Mouse (Mus musculus) ES-CJ7 (cell line): Measurements from ENCODE around the gene Snap23.

ENCODE experiments used
- DNase-seq: peaks from one replicate; pipeline ENCODE4 v3.0.0; 2011; ENCODE audit warnings: low read depth, low spot score

Gene Snap23

GRCm38 (mm10) chr2:120578286-120578685 lies 10.8 kb downstream of the Snap23 start:
- DNase-seq: peak; percentile 26

DNA sequence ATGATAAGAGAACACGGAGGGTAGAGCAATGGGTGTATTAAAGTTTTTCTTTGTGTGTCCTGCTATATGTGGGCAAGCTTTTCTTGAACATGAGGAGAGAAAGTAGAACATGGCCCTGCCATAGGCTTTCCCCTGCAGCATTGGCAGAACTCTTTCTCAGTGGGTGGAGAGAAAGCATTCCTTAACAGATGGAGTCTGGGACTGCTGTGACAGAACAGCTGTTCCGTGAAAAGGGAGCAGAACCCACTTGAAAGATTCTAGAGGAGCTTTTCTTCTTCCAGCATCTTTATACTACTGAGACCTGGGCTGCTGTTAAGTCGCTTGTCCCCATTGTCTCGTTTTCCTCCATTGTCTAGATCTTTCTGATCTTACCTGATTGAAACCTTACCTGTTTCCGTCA lies 22.3 kb downstream of the Snap23 start:
- DNase-seq: no peak

- peak; percentile 21 for DNase-seq
These were observed 24.8 kb downstream of the Snap23 start for GRCm38 (mm10) chr2:120592227-120592626.

- DNase-seq: no peak
These were observed 30.3 kb downstream of the Snap23 start for GRCm38 (mm10) chr2:120597734-120598133.

GRCm38 (mm10) chr2:120599506-120599905 lies 32.0 kb downstream of the Snap23 start:
- DNase-seq: no peak

GRCm38 (mm10) chr2:120606021-120606690 lies 38.7 kb downstream of the Snap23 start:
- no peak for DNase-seq

- peak; percentile 93 for DNase-seq
These were observed 41.6 kb downstream of the Snap23 start, which contains the start of the genes Haus2 and Lrrc57 for GRCm38 (mm10) chr2:120608830-120609723. Gene Haus2 (plus strand): TSS chr2:120609383. Gene Lrrc57 (minus strand): TSS chr2:120609520.

DNA sequence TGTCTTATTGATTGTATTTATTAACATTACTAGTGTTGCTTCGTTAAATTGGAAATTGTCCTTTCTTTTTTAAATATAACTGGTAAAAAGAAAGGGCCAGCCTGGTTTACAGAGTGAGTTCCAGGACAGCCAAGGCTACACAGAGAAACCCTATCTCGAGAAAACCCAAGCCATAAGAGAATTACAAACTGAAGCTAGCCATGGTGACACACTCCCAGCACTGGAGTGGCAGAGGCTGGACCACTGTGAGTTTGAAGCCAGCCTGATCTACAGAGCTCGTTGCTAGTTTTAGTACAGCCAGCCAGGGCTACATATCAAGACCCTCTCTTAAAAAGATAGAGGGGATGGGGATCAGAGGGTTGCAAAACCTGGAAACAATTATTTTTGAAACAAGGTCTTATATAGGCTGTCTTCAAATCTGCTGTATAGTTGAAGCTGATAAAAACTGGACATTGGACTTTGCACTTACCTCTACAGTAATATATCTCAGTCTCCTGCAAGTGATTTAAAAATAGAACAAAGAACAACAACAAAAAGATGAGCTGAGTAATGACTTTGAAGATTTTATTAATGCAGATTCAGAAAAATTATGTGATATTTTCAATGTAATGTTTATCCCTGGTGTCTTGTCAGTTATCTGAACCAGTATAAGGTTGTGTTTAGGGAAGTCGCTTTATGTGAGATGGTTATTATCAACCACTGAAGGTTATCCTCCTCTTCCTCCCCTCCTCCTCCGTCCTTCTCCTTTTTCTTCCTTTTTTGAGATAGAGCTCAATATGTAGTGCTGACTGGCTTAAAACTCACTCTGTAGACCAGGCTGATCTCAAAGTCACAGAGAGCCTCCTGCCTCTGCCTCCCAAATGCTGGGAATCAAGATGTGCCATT lies 49.0 kb downstream of the Snap23 start:
- no peak for DNase-seq

DNA sequence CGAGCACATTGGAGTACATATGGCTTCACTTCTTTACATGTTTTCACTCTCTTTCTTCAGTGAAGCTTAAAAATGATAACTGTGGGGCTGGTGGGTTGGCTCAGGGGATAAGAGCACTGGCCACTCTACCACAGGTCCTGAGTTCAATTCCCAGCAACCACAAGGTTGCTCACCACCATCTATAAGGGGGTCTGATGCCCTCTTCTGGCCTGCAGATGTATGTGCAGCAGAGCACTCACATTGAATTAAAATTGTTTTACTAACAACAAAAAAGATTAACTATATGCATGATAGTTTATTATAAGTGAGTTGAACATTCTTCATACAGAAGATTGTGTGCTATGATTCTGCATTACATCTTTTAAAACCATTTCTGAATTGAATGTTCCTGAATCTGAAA lies 52.1 kb downstream of the Snap23 start:
- peak; percentile 14 for DNase-seq

DNA sequence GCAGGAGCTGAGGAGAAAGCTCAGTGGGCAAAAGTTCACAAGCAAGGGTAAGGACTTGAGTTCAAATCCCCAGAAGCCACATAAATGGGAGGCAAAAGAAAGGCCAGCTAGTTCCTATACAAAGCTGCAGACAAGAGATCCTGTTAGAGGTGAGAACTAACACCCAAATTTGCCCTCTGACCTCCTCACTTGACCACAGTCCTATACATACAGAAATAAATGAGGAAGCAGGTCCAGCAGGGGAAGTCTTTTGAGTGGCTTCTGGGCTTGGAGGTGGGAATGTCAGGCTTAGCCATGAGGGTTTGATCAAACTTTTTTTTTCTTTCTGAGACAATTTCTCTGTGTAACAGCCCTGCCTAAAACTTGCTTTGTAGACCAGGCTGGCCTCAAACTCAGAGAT lies 55.4 kb downstream of the Snap23 start:
- no peak for DNase-seq

GRCm38 (mm10) chr2:120628076-120628865 lies 60.8 kb downstream of the Snap23 start:
- no peak for DNase-seq

- peak; percentile 98 for DNase-seq
These were observed 61.6 kb downstream of the Snap23 start, which contains the start of gene Stard9 for GRCm38 (mm10) chr2:120628886-120629735. Gene Stard9 (plus strand): TSS chr2:120629121.

- DNase-seq: no peak
These were observed 62.8 kb downstream of the Snap23 start for GRCm38 (mm10) chr2:120630246-120630645.

GRCm38 (mm10) chr2:120630655-120631054 lies 63.2 kb downstream of the Snap23 start:
- no peak for DNase-seq

GRCm38 (mm10) chr2:120631521-120631920 lies 64.0 kb downstream of the Snap23 start:
- no peak for DNase-seq

GRCm38 (mm10) chr2:120631957-120632356 lies 64.5 kb downstream of the Snap23 start:
- no peak for DNase-seq

DNA sequence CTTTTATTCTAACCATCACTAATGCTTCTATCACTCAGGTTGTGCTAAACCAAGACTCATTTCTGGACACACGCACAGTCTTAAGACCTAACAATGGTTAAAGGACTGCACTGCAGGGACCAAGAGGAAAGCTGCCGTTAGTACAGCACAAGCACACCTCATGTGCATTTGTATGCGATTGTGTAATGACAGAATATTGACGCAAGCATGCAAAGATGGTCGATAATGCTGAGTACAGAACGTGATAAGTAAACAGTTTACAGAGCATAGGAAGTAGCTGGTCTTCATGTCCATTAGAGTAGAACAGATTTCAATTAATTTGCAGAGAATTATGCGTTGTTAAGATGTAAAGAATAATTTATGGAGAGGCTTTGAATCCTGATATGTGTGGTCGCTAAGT lies 73.4 kb downstream of the Snap23 start:
- DNase-seq: no peak

- DNase-seq: no peak
These were observed 76.4 kb downstream of the Snap23 start for GRCm38 (mm10) chr2:120643836-120644235.

DNA sequence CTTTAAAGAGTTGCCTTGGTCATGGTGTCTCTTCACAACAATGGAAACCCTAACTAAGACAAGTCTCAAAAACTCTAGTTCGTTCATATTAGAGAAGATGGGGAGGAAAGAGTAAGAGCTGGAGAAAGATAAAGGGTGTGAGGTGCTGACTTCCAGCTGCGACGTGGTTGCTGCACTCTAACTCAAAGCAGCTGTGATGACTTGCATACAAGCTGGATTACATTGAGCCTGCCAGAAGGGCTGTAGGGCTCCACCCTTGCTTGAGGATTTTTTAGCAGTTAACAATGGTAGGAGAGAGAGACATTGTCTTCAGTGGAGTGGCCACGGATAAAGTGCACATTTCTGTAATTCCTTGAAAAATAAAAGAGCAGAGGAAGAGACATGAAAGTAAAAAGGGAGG lies 79.3 kb downstream of the Snap23 start:
- DNase-seq: no peak
